Mouse (Mus musculus) heart, adult 2 months (tissue): ENCODE results near the gene Bcl2a1c. TPM values are rescaled to one million over a fixed set of nuclear protein-coding genes. Genes with fewer than 3 reads are reported as not detected.
"Not testable (repeated sequence)": the region's sequence is repeated elsewhere in the genome, so short reads cannot be mapped to it uniquely, and the experiment has no call there.

Experiments
- DNase-seq, 2 experiments: peaks; one replicate each; pipeline ENCODE4 v3.0.0; 2021
- H3K27ac ChIP-seq: fragments of 200-600 bp; 2 replicates; pipeline ENCODE4 v1.8.1; 2022
- H3K27me3 ChIP-seq: fragments of 200-500 bp; 2 replicates; pipeline ENCODE4 v1.6.1; 2012; ENCODE audit warnings: mild to moderate bottlenecking, low read length, inconsistent platforms, mixed read lengths; ENCODE audit not compliant: control insufficient read depth, insufficient read depth
- H3K36me3 ChIP-seq: fragments of 200-500 bp; 2 replicates; pipeline ENCODE4 v1.6.1; 2012; ENCODE audit warnings: low read length, inconsistent platforms; ENCODE audit not compliant: control insufficient read depth, insufficient read depth
- H3K4me1 ChIP-seq: fragments of 200-500 bp; 2 replicates; pipeline ENCODE4 v1.6.1; 2011; ENCODE audit warnings: low read length; ENCODE audit not compliant: control insufficient read depth, insufficient read depth
- H3K4me3 ChIP-seq: fragments of 200-600 bp; 2 replicates; pipeline ENCODE4 v1.8.1; 2022
- H3K79me2 ChIP-seq: fragments of 200-500 bp; replicated peaks from 2 replicates; pipeline ENCODE4 v1.6.1; 2012; ENCODE audit warnings: mild to moderate bottlenecking, inconsistent platforms, low read length, moderate library complexity, mixed read lengths; ENCODE audit not compliant: control insufficient read depth, insufficient read depth
- H3K9ac ChIP-seq: fragments of 200-500 bp; 2 replicates; pipeline ENCODE4 v1.6.1; 2012; ENCODE audit warnings: low read depth, mild to moderate bottlenecking, control low read depth, inconsistent platforms, low read length, mixed read lengths
- CTCF ChIP-seq: fragments of 200-600 bp; IDR thresholded peaks from 2 replicates; pipeline ENCODE4 v1.8.1; 2022; ENCODE audit warnings: antibody characterized with exemption, mild to moderate bottlenecking, moderate library complexity
- EP300 ChIP-seq: fragments of 200-500 bp; IDR thresholded peaks from 2 replicates; pipeline ENCODE4 v1.6.1; 2011; ENCODE audit warnings: low read depth, low read length, control low read depth; ENCODE audit not compliant: insufficient read depth
- POLR2A ChIP-seq: fragments of 200-500 bp; IDR thresholded peaks from 2 replicates; pipeline ENCODE4 v1.6.1; 2011; ENCODE audit warnings: mild to moderate bottlenecking, low read depth, low read length, control low read depth; ENCODE audit not compliant: insufficient read depth
- WGBS: fragments of 180-500 bp; shearing (Covaris S2); methylation state at CpG from one replicate; pipeline ENCODE4 v1.1.7; 2018; 5-methylcytosine and 5-hydroxymethylcytosine counted together
- intact Hi-C: fragments of 180-260 bp; cut with DNase I; formaldehyde crosslinking; loops from one replicate; pipeline ENCODE4 v1.15.1; 2025
- polyA plus RNA-seq: library from polyadenylated mRNA; depleted of rRNA; stranded (reverse); fragments of >200 nt; gene quantifications from 2 replicates; pipeline ENCODE4 v1.2.3, GENCODE M21; 2012
- total RNA-seq, 2 experiments: library from RNA; stranded (reverse); gene quantifications; 2 replicates each; pipeline ENCODE4 v1.2.3; 2021

Gene Bcl2a1c
- total and polyA plus RNA-seq, 3 experiments = not detected

GRCm38 (mm10) chr9:114367783-114368470 lies 38.0 kb downstream of the Bcl2a1c start:
- DNase-seq = peak; percentile 88
- Histone ChIP-seq H3K4me3 (peak overlapping the region; percentile 55), H3K9ac (peak overlapping the region; percentile 72), H3K27me3 (no peaks in the 10 kb centered on the region), H3K27ac (peak overlapping the region; percentile 18; the same call in 1 of the 2 replicates), H3K36me3 (no peaks in the 10 kb centered on the region), H3K79me2 (no peaks in the 10 kb centered on the region), H3K4me1 (no peaks in the 10 kb centered on the region)
- TF ChIP-seq EP300 = no peak
- TF ChIP-seq CTCF = no peak
- no peak for TF ChIP-seq POLR2A
- intact Hi-C loops = no loop called here
- under 1% methylated on average over 48 of the region's 48 CpGs for WGBS

GRCm38 (mm10) chr9:114368471-114368858 lies 38.5 kb downstream of the Bcl2a1c start:
- H3K9ac ChIP-seq = peak overlapping the region; percentile 72
- peak overlapping the region; percentile 55 for H3K4me3 ChIP-seq
- H3K27me3 ChIP-seq = no peaks in the 10 kb centered on the region
- no peaks in the 10 kb centered on the region for H3K79me2 ChIP-seq
- WGBS = 16% methylated on average over 12 of the region's 12 CpGs
- H3K4me1 ChIP-seq = no peaks in the 10 kb centered on the region
- no peak overlapping the region; the same call in 1 of the 2 replicates for H3K27ac ChIP-seq
- no peaks in the 10 kb centered on the region for H3K36me3 ChIP-seq
- intact Hi-C loops = no loop called here
- no peak for DNase-seq
- TF ChIP-seq POLR2A (no peak), CTCF (no peak), EP300 (no peak)

- H3K79me2 ChIP-seq, H3K27me3 ChIP-seq, intact Hi-C loops, H3K27ac ChIP-seq, H3K9ac ChIP-seq, H3K36me3 ChIP-seq, H3K4me3 ChIP-seq, H3K4me1 ChIP-seq, DNase-seq: not testable (repeated sequence)
- peak; percentile 50 for TF ChIP-seq CTCF
- 51% methylated on average over 5 of the region's 5 CpGs for WGBS
Measured at GRCm38 (mm10) chr9:114369389-114369788, 39.5 kb downstream of the Bcl2a1c start.

GRCm38 (mm10) chr9:114371717-114372116 lies 41.8 kb downstream of the Bcl2a1c start:
- WGBS = 26% methylated on average over 5 of the region's 5 CpGs
- H3K4me3 ChIP-seq, H3K9ac ChIP-seq, H3K4me1 ChIP-seq, H3K27me3 ChIP-seq, DNase-seq, H3K79me2 ChIP-seq, H3K36me3 ChIP-seq, H3K27ac ChIP-seq: not testable (repeated sequence)
- intact Hi-C loops = loop anchor here (5.0 kb wide), 1 partner anchor 279 kb away; no protein-coding TSS in a partner anchor

- intact Hi-C loops = no loop called here
- Histone ChIP-seq H3K36me3 (no peaks in the 10 kb centered on the region), H3K4me1 (no peaks in the 10 kb centered on the region), H3K9ac (no peak overlapping the region), H3K27me3 (no peaks in the 10 kb centered on the region), H3K4me3 (no peak overlapping the region), H3K79me2 (no peaks in the 10 kb centered on the region), H3K27ac (no peak overlapping the region)
- no peak for DNase-seq
- TF ChIP-seq EP300 (no peak), CTCF (no peak), POLR2A (no peak)
- 78% methylated on average over 10 of the region's 10 CpGs for WGBS
Measured at GRCm38 (mm10) chr9:114375276-114375962, 45.5 kb downstream of the Bcl2a1c start.

GRCm38 (mm10) chr9:114377168-114377567 lies 47.2 kb downstream of the Bcl2a1c start:
- 48% methylated on average over 10 of the region's 10 CpGs for WGBS
- no peak overlapping the region for H3K27ac ChIP-seq
- no peaks in the 10 kb centered on the region for H3K27me3 ChIP-seq
- no peak overlapping the region for H3K9ac ChIP-seq
- no peaks in the 10 kb centered on the region for H3K4me1 ChIP-seq
- no peaks in the 10 kb centered on the region for H3K79me2 ChIP-seq
- no peak overlapping the region for H3K4me3 ChIP-seq
- peak in 1 of 2 experiments; percentile 20 for DNase-seq
- TF ChIP-seq EP300 = 0 out of 2 replicates have a peak, but pooled peaks have one; percentile 50
- no peak for TF ChIP-seq POLR2A
- TF ChIP-seq CTCF = no peak
- intact Hi-C loops = no loop called here
- H3K36me3 ChIP-seq = no peaks in the 10 kb centered on the region
